Mouse (Mus musculus) T-helper 1 cell (primary cell): ENCODE results near the gene N4bp2.

Experiments
- in situ Hi-C: fragments of 300-600 bp; cut with MboI, MseI; formaldehyde crosslinking; loops from one replicate; pipeline ENCODE4 v1.15.1; 2025; ENCODE audit warnings: high pct_unique_total_duplicates

Gene N4bp2

DNA sequence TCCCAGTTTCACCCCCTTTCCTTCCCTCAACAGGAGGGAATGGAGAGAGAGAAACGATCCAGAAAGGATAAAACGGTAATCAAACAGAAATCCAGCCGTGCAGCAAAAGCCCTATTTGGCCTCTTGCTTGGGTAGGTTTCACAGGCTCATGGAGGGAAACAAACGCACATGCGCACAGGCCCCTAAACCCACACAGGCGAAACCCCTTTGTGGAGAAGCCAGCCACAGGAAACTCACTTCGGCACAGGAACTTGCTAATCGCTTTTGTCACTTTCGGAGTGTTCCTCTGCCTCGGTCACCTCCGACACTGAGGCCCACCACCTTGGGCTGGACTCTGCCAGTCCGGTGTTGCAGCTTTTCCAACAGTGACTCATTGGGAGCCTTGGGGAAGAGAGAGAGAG, 100.0 kb downstream of the N4bp2 start:
- in situ Hi-C loops: no loop called here

- in situ Hi-C loops: no loop called here
These were observed 101.2 kb downstream of the N4bp2 start for GRCm38 (mm10) chr5:65864486-65864885.

DNA sequence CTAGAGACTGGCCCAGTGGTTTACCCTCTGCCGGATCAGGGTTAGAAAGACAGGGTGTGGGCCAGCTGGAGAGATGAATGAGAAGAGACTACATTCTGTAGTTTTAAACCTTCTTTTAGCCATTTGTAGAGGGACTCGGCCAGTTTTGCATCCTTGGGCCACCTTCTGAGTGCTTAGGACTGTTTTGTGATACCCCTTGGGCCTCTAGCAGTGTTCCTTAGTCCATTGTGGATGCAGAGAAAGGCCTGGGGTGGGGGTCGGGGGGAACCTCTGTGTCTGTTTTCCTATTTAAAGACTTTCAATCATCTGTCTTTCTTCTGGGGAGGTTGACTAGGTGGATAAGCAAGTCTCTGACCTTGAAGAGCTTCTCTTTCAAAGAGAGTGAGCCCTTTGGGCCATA, 101.6 kb downstream of the N4bp2 start:
- in situ Hi-C loops: no loop called here

DNA sequence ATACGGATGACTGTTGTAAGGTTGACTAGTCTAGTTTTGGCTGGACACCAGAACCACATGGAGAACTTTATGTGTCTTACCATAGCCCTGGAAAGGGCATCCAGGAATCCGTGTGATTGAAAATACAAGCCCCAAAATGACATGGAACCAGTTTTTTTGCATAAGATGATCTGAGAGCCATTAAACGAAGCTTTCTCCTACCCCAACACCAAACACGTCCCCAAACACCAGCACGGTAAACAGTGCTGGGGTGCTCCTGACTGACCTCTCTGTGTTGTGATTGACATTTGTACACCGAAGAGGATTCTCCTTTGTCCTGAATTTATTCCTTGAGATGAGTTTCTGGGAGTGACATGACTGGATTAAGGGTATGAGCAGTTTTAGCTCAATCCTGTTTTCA, 103.3 kb downstream of the N4bp2 start:
- in situ Hi-C loops: no loop called here

DNA sequence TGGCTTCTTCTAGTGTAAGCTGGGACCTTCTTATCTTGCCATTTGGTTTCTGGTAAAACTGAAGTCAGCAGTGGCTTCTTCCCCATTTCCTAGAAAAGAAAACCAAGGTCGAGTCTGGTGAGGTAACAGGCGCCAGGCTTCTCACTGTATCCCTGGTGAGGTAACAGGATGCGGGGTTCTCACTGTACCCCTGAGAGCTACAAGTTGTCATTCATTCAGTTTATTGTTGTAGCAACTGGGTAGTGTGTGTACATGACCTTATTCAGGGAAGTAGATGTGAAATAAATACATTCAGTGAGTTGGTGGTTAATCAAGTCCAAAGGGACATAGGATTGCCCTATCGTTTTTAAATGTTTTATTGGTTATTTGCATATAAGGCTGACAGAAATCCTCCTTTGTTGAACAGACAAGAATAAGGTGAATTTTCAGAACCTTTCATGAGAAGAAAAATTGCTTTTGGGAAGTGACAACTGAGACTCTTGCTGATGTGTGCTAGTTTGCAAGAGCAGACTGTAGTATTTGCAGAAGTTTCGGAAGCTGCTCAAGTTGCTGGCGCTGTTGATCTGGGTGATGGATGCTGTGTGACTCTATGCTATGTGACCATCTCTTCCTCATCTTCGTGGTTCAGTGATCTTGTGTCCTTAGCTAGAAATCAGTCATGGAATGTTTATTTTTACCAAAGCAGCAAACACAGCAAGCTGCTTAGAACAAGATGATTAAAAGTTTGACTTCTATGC, 104.2 kb downstream of the N4bp2 start:
- in situ Hi-C loops: no loop called here

DNA sequence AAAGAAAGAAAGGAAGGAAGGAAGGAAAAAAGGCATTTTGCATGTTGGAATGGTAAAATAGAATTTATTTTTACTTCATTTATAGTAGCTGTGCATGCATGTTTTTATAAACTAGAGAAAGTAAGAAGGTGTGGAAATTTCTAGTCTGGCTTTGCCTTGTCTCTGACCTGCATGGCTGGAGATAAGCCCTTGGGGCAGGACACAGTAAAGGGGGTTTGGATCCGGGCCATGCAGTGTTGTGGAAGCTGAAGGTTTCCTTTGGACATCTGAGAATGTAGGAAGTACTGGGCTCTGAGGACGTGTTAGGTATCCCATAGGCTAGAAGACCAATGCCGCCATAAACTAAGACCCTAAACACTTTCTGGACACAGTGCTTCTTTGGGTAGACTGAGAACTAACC, 105.1 kb downstream of the N4bp2 start:
- in situ Hi-C loops: no loop called here

- in situ Hi-C loops: no loop called here
These were observed 106.3 kb downstream of the N4bp2 start for GRCm38 (mm10) chr5:65869660-65870059.

DNA sequence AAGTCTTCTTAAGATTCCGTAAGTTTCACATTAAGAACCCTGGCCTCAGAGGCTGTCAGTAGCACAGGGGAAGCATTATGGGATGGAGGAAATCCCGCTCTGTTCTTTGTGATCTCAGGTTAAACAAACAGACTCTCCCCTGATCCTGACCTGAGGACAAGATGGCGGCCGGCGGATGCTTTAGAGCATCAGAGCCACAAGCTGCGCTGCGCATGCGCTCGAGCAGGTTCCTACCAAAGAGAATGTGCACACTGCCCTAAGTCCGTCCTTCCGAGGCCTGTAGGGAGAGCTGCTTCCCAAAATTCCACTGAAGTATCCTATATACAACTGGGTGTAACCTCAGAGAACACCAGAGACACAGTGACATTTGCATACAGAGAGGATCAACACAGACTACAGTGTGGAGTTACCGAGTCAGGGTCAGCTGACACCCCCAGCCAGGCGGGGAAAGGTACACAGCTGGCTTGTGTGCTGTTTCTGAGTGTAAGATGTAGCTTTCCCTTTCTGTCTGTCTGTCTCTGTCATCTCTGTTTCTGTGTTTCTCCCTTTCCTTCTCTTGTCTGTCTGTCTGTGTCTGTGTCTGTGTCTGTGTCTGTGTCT, 108.1 kb downstream of the N4bp2 start:
- in situ Hi-C loops: no loop called here

GRCm38 (mm10) chr5:65873212-65873611, 109.9 kb downstream of the N4bp2 start:
- in situ Hi-C loops: no loop called here

GRCm38 (mm10) chr5:65875269-65875668, 111.9 kb downstream of the N4bp2 start:
- in situ Hi-C loops: no loop called here

- in situ Hi-C loops: no loop called here
These were observed 115.0 kb downstream of the N4bp2 start for GRCm38 (mm10) chr5:65878367-65878766.
